Mouse (Mus musculus) CH12.LX (cell line): ENCODE measurements around the gene Rasa4.

Experiments used
- CTCF ChIP-seq, 2 experiments: IDR thresholded peaks in 1 of 2; conservative IDR thresholded peaks in 1 of 2; 2 replicates each; pipeline ENCODE4 v1.5.1; 2011 to 2012; ENCODE audit warnings: low read depth in 2 of 2, low read length in 2 of 2, improper control_type of control experiment in 1 of 2, inconsistent platforms in 1 of 2, mild to moderate bottlenecking in 1 of 2, moderate library complexity in 1 of 2
- E2F4 ChIP-seq: IDR thresholded peaks from 2 replicates; pipeline ENCODE4 v1.6.1; 2011; ENCODE audit warnings: low read depth, low read length, improper control_type of control experiment; ENCODE audit not compliant: insufficient replicate concordance
- ELF1 ChIP-seq: IDR thresholded peaks from 2 replicates; pipeline ENCODE4 v1.6.1; 2014; ENCODE audit warnings: low read depth, mild to moderate bottlenecking, inconsistent platforms, low read length, improper control_type of control experiment
- EP300 ChIP-seq: IDR thresholded peaks from 2 replicates; pipeline ENCODE4 v1.6.1; 2011; ENCODE audit warnings: low read length, improper control_type of control experiment
- HCFC1 ChIP-seq: IDR thresholded peaks from 2 replicates; pipeline ENCODE4 v1.6.1; 2012; ENCODE audit warnings: low read depth, mild to moderate bottlenecking, inconsistent platforms, low read length, improper control_type of control experiment
- MYC ChIP-seq: IDR thresholded peaks from 2 replicates; pipeline ENCODE4 v1.6.1; 2011; ENCODE audit warnings: low read depth, mild to moderate bottlenecking, improper control_type of control experiment, low read length
- POLR2A ChIP-seq: IDR thresholded peaks from 2 replicates; pipeline ENCODE4 v1.6.1; 2011; ENCODE audit warnings: low read depth, mild to moderate bottlenecking, improper control_type of control experiment, low read length
- SMC3 ChIP-seq: IDR thresholded peaks from 2 replicates; pipeline ENCODE4 v1.6.1; 2011; ENCODE audit warnings: low read depth, low read length, improper control_type of control experiment
- ZC3H11A ChIP-seq: IDR thresholded peaks from 2 replicates; pipeline ENCODE4 v1.6.1; 2012; ENCODE audit warnings: low read depth, mild to moderate bottlenecking, inconsistent platforms, low read length, improper control_type of control experiment

GRCm38 (mm10) chr5:136122165-136122564 lies 38.4 kb downstream of the Rasa4 start:
- no peak for TF ChIP-seq E2F4
- no peak for TF ChIP-seq CTCF (conservative IDR thresholded peaks at IDR 0.05 in 1 of 2, IDR thresholded peaks at IDR 0.05 in 1 of 2; ENCODE audit: low read depth in 2 of 2, low read length in 2 of 2)
- TF ChIP-seq ZC3H11A = no peak
- TF ChIP-seq SMC3 = no peak
- no peak for TF ChIP-seq HCFC1
- no peak for TF ChIP-seq EP300
- TF ChIP-seq POLR2A = no peak; the same call in 1 of the 2 replicates
- TF ChIP-seq ELF1 = no peak
- TF ChIP-seq MYC = no peak
